Mouse (Mus musculus) E14TG2a.4 (cell line): ENCODE measurements around the gene Cntnap1.

Source experiments
- CTCF ChIP-seq: conservative IDR thresholded peaks from 2 replicates; pipeline ENCODE4 v1.5.1; 2014; ENCODE audit warnings: low read length
- NANOG ChIP-seq: IDR thresholded peaks from 2 replicates; pipeline ENCODE4 v1.6.1; 2014; ENCODE audit warnings: borderline replicate concordance, low read length, mixed read lengths
- POU5F1 ChIP-seq: IDR thresholded peaks from 2 replicates; pipeline ENCODE4 v1.6.1; 2014; ENCODE audit warnings: low read length, borderline replicate concordance

GRCm38 (mm10) chr11:101133037-101133436 is 37.3 kb upstream of the Cntnap1 start:
- TF ChIP-seq CTCF (no peak), POU5F1 (no peak), NANOG (no peak)
